ENCODE assay signal across 17 mouse cellular contexts in the genomic region with DNA sequence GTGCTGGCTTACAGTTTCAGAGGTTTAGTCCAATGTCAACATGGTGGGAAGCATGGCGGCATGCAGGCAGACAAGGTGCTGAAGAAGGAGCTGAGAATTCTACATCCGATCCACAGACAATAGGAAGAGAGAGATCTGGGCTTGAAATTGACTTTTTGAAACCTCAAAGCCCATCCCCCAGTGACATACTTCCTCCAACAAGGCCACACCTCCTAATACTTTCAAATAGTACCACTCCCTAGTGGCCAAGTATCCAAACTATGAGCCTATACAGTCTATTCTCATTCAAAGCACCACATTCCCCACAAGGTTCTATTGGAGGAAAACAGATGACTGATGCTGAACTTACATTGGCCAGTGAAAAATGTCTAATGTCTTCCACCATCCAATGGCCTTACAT. TPM values are rescaled to one million over a fixed set of nuclear protein-coding genes. Genes with fewer than 3 reads are reported as not detected.
"Had no signal": no experiment of that assay in that cellular context is flagged by ENCODE, and none has a peak within 500 bp of the region (broad histone marks: within the 10 kb centered on the region; RNA-seq: fewer than 3 reads in every experiment).

No protein-coding gene starts in this region.

- DNase-seq: left cerebral cortex, postnatal 4 days; liver; liver, embryonic 13.5 days; liver, postnatal 0 days; lung, adult 18-20 months; lung, adult 2 months; lung, embryonic 14.5 days; lung, postnatal 10 days; lung, postnatal 14 days; lung, postnatal 36 days; lung, postnatal 4 days; midbrain, embryonic 14.5 days had no signal

RNA-seq across cellular contexts. Expression of a gene that starts 56.8 kb away (rescaled TPM):
- total RNA-seq: liver, adult 2 months; megakaryocyte progenitor cell, adult 5-6 weeks; megakaryocyte, adult 5-6 weeks; megakaryocyte-erythroid progenitor cell, adult 5-6 weeks; monocyte, adult 5-6 weeks had no signal
